Mouse (Mus musculus): ENCODE results near the gene Cnpy2. TPM values are rescaled to one million over a fixed set of nuclear protein-coding genes. Genes with fewer than 3 reads are reported as not detected.
"Not testable (repeated sequence)": the region's sequence is repeated elsewhere in the genome, so short reads cannot be mapped to it uniquely, and the experiment has no call there.

Gene Cnpy2
- total and polyA plus RNA-seq, 2 experiments from 2014 or later: 40.3 to 164 TPM

DNA sequence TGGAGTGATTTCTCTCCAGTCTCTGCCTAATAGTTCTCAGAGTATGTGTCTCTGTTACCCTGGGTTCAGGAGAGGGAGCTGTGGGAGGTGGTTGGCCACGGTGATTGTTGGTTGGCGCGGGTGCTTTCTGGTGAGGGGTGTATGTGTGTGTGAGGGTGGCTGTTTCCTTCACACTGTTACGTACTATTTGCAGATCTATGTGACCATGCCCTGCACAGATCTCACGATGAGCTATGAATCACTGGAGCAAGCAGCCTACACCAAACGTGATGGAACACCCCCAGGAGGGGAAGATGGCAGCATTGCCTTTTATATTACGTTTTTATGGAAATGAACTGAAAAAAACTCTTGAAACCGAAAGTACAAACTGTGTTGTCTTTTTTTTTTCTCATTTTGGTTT is 4.6 kb downstream of the Cnpy2 start:
- no peak overlapping the region for H3K27ac ChIP-seq (ENCODE audit: low read depth, low read length)
- peaks cover 14% of the 10 kb centered on the region; the same call in 1 of the 2 replicates for H3K36me3 ChIP-seq (ENCODE audit: insufficient read depth, low read length)
- no peak overlapping the region for H3K4me2 ChIP-seq (ENCODE audit: low read depth, low read length, poor library complexity, severe bottlenecking)
- no peaks in the 10 kb centered on the region for H3K9me3 ChIP-seq (ENCODE audit: low read length)
- TF ChIP-seq CTCF (IDR thresholded peaks at IDR 0.05): no peak
- ATAC-seq (ENCODE audit: low FRiP score): no peak
- H3K4me1 ChIP-seq (ENCODE audit: insufficient read depth, low read length): peaks cover 9% of the 10 kb centered on the region; the same call in 1 of the 2 replicates
- no peak overlapping the region for H3K4me3 ChIP-seq (ENCODE audit: low read depth, low read length)
- no peaks in the 10 kb centered on the region for H3K27me3 ChIP-seq (ENCODE audit: insufficient read depth, low read length)
- H3K9ac ChIP-seq (replicated peaks; ENCODE audit: low read length, poor library complexity, severe bottlenecking): no peak overlapping the region
- WGBS: 94% methylated on average over 8 of the region's 8 CpGs
- DNase-seq (ENCODE audit: low spot score): no peak

DNA sequence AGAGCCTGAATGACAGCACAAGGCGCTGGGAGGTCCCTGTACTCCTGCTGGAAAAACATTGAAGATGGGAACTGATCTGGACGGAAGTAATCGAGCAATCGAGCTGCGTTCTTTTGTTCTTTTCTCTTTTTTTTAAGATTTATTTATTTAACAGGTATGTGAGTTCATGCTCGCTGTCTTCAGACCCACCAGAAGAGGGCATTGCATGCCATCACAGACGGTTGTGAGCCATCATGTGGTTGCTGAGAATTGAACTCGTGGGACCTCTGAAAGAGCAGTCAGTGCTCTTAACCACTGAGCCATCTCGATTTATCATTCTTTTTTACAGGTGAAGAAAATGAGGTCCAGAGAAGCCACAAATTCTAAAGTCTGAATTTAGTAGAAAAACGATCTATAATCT is 5.4 kb downstream of the Cnpy2 start:
- Histone ChIP-seq H3K9me3 (ENCODE audit: low read length) (no peaks in the 10 kb centered on the region), H3K27me3 (ENCODE audit: insufficient read depth, low read length) (no peaks in the 10 kb centered on the region), H3K9ac (replicated peaks; ENCODE audit: low read length, poor library complexity, severe bottlenecking) (no peak overlapping the region), H3K4me1 (ENCODE audit: insufficient read depth, low read length) (peaks cover 9% of the 10 kb centered on the region; the same call in 1 of the 2 replicates), H3K4me3 (ENCODE audit: low read depth, low read length) (no peak overlapping the region), H3K27ac (ENCODE audit: low read depth, low read length) (no peak overlapping the region), H3K36me3 (ENCODE audit: insufficient read depth, low read length) (peaks cover 14% of the 10 kb centered on the region; the same call in 1 of the 2 replicates), H3K4me2 (ENCODE audit: low read depth, low read length, poor library complexity, severe bottlenecking) (no peak overlapping the region)
- DNase-seq (ENCODE audit: low spot score) (no peak), ATAC-seq (ENCODE audit: low FRiP score) (no peak)
- 88% methylated on average over 10 of the region's 10 CpGs for WGBS
- TF ChIP-seq CTCF (IDR thresholded peaks at IDR 0.05): peak; percentile 36; the same call in 1 of the 2 replicates

DNA sequence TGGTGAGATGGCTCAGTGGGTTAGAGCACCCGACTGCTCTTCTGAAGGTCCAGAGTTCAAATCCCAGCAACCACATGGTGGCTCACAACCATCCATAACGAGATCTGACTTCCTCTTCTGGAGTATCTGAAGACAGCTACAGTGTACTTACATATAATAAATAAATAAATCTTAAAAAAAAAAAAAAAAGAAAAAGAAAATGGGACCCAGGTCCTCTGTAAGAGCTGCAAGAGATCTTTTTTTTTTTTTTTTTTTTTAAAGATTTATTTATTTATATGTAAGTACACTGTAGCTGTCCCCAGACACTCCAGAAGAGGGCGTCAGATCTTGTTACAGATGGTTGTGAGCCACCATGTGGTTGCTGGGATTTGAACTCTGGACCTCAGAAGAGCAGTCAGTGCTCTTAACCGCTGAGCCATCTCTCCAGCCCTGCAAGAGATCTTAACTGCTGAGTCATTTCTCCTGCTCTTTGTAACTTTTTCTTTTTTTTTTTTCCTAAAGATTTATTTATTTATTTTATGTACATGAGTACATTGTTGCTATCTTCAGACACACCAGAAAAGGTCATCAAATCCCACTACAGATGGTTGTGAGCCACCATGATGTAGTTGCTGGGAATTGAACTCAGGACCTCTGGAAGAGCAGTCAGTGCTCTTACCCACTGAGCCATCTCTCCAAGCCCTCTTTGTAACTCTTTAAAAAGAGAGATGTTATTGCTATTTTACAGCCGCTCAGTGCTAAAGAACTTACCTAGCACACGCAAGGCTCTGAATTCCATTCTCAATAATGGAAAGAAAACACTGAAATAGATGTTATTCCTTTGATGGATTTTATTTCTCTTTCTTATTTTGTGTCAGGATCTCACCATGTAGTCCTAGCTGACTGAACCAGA is 10.3 kb downstream of the Cnpy2 start:
- not testable (repeated sequence) for H3K4me3 ChIP-seq (ENCODE audit: low read depth, low read length); H3K27me3 ChIP-seq (ENCODE audit: insufficient read depth, low read length); H3K27ac ChIP-seq (ENCODE audit: low read depth, low read length); H3K4me2 ChIP-seq (ENCODE audit: low read depth, low read length, poor library complexity, severe bottlenecking); ATAC-seq (ENCODE audit: low FRiP score); H3K36me3 ChIP-seq (ENCODE audit: insufficient read depth, low read length); H3K9me3 ChIP-seq (ENCODE audit: low read length); H3K4me1 ChIP-seq (ENCODE audit: insufficient read depth, low read length); DNase-seq (ENCODE audit: low spot score); H3K9ac ChIP-seq (replicated peaks; ENCODE audit: low read length, poor library complexity, severe bottlenecking)
- 75% methylated on average over 5 of the region's 6 CpGs for WGBS

DNA sequence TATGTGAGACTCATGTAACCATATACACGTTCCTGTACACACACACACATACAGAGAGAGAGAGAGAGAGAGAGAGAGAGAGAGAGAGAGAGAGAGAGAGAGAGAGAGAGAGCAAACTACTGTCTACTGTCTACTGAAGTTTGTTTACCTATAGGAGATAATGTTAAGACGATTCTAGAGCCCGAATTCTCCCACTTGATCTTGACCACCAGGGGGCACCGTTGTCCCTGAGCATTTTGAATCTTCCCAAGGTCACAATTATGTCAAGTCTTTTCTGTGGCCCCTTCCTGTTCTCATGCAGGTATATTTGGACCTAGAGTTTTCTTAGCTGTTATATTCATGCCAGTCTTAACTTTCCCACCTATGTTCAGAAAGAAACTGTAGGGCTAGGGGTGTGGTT is 13.3 kb downstream of the Cnpy2 start:
- Histone ChIP-seq H3K4me1 (ENCODE audit: insufficient read depth, low read length) (peaks cover 8% of the 10 kb centered on the region; the same call in 1 of the 2 replicates), H3K36me3 (ENCODE audit: insufficient read depth, low read length) (no peaks in the 10 kb centered on the region), H3K4me3 (ENCODE audit: low read depth, low read length) (no peak overlapping the region), H3K4me2 (ENCODE audit: low read depth, low read length, poor library complexity, severe bottlenecking) (no peak overlapping the region), H3K27me3 (ENCODE audit: insufficient read depth, low read length) (no peaks in the 10 kb centered on the region), H3K9ac (replicated peaks; ENCODE audit: low read length, poor library complexity, severe bottlenecking) (no peak overlapping the region), H3K27ac (ENCODE audit: low read depth, low read length) (no peak overlapping the region), H3K9me3 (ENCODE audit: low read length) (no peaks in the 10 kb centered on the region)
- TF ChIP-seq CTCF (IDR thresholded peaks at IDR 0.05): peak; percentile 80
- ATAC-seq (ENCODE audit: low FRiP score) (no peak), DNase-seq (ENCODE audit: low spot score) (peak; percentile 55)
- 4% methylated on average over 4 of the region's 4 CpGs for WGBS

DNA sequence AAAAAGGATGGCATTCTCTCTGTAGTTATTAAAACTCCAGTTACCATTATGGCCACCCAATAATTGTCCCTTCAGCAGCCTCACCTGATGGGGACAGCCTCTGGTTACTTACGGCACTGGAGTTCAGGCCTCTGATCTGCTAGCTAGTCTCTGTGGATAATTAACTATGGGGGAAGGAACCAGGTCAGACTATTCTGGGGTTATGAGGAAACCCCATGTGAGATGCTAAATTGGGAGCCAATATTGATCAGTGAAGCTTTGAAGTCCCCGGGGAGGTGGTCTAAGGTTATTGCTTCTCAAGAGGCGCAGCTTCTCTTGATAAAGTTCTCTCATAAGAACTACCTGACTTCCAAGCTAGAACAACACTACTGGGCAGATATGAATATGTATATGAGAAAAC is 13.9 kb downstream of the Cnpy2 start:
- no peaks in the 10 kb centered on the region for H3K9me3 ChIP-seq (ENCODE audit: low read length)
- ATAC-seq (ENCODE audit: low FRiP score) (no peak), DNase-seq (ENCODE audit: low spot score) (no peak)
- no peak for TF ChIP-seq CTCF (IDR thresholded peaks at IDR 0.05)
- H3K4me1 ChIP-seq (ENCODE audit: insufficient read depth, low read length): peaks cover 8% of the 10 kb centered on the region; the same call in 1 of the 2 replicates
- 97% methylated on average over 3 of the region's 3 CpGs for WGBS
- no peaks in the 10 kb centered on the region for H3K36me3 ChIP-seq (ENCODE audit: insufficient read depth, low read length)
- H3K27me3 ChIP-seq (ENCODE audit: insufficient read depth, low read length): no peaks in the 10 kb centered on the region
- no peak overlapping the region for H3K9ac ChIP-seq (replicated peaks; ENCODE audit: low read length, poor library complexity, severe bottlenecking)
- H3K4me2 ChIP-seq (ENCODE audit: low read depth, low read length, poor library complexity, severe bottlenecking): no peak overlapping the region
- H3K4me3 ChIP-seq (ENCODE audit: low read depth, low read length): no peak overlapping the region
- H3K27ac ChIP-seq (ENCODE audit: low read depth, low read length): no peak overlapping the region

DNA sequence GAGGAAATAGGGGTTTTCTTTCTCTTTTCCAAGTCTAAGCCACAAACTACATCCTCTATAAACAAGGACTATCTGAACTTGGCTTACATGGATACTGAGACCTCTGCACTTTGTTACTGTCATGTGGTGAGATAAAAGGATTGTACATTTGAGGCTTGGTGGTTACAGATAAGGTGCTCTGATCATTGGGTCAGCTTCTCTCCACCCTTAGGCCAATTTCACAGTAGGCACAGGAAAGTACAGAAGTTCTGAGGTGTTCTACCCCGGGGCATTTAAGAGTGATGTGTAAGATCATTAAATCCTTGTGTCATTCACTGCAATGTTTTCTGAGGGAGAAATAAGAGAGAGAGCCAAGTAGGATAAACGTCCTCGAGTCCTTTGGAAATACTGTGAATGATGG is 14.3 kb downstream of the Cnpy2 start:
- DNase-seq (ENCODE audit: low spot score) (no peak), ATAC-seq (ENCODE audit: low FRiP score) (no peak)
- H3K9ac ChIP-seq (replicated peaks; ENCODE audit: low read length, poor library complexity, severe bottlenecking): no peak overlapping the region
- no peak overlapping the region for H3K4me3 ChIP-seq (ENCODE audit: low read depth, low read length)
- H3K4me1 ChIP-seq (ENCODE audit: insufficient read depth, low read length): peaks cover 8% of the 10 kb centered on the region; the same call in 1 of the 2 replicates
- no peak for TF ChIP-seq CTCF (IDR thresholded peaks at IDR 0.05)
- no peaks in the 10 kb centered on the region for H3K9me3 ChIP-seq (ENCODE audit: low read length)
- no peaks in the 10 kb centered on the region for H3K27me3 ChIP-seq (ENCODE audit: insufficient read depth, low read length)
- peak overlapping the region; percentile 61; the same call in 1 of the 2 replicates for H3K4me2 ChIP-seq (ENCODE audit: low read depth, low read length, poor library complexity, severe bottlenecking)
- no peaks in the 10 kb centered on the region for H3K36me3 ChIP-seq (ENCODE audit: insufficient read depth, low read length)
- H3K27ac ChIP-seq (ENCODE audit: low read depth, low read length): peak overlapping the region; percentile 91; the same call in 1 of the 2 replicates
- 89% methylated on average over 3 of the region's 3 CpGs for WGBS

Measured in midbrain, postnatal 0 days (tissue).